Mouse (Mus musculus): ENCODE results near the gene Mrps12.

DNA sequence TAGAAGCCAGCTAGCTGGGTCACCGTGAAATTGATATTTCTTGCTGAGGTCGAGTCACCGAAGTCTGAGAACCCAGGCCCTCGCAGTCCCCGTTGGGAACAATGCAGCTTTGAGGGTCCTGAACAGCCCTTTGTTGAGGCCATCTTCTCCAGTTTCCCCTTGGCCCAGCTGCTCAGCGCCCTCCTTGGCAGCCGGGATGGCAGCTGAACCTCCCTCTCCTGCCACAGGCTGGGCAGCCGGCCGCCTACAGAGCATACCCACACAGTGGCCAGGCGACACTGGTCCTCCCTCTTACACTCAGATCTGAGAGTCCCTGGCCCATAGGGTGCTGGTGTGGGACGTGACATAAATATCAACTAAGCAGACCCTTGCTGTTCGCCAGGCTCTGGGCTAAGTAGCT lies 32.5 kb upstream of the Mrps12 start:
- no peak for TF ChIP-seq POLR2A (IDR thresholded peaks at IDR 0.05; ENCODE audit: insufficient read depth, low read length)
- TF ChIP-seq EP300 (IDR thresholded peaks at IDR 0.05; ENCODE audit: insufficient read depth, low read depth, low read length): no peak
- no peak for TF ChIP-seq CTCF (IDR thresholded peaks at IDR 0.05; ENCODE audit: low read depth, low read length)
